Mouse (Mus musculus): ENCODE data around the gene Dclk1. TPM values are rescaled to one million over a fixed set of nuclear protein-coding genes. Genes with fewer than 3 reads are reported as not detected.
A peak's percentile ranks its signal among the peaks of the same experiment; 100 is the strongest.
"Not testable (repeated sequence)": the region's sequence is repeated elsewhere in the genome, so short reads cannot be mapped to it uniquely, and the experiment has no call there.

Dclk1 gene
- total RNA-seq (2021), result 1 to 10 TPM; 6.8 to 8.6 TPM

GRCm38 (mm10) chr3:55241730-55242421 lies at the start of gene Dclk1:
Dclk1 (plus strand) TSS chr3:55242364.
- DNase-seq (ENCODE audit: low spot score), result peak; percentile 60
- intact Hi-C loops (cut with DNase I), result loop anchor here (10.0 kb wide), 1 partner anchor 113 kb away; no protein-coding TSS in a partner anchor

- intact Hi-C loops (cut with DNase I), result no loop called here
- DNase-seq (ENCODE audit: low spot score), result no peak
Observed at GRCm38 (mm10) chr3:55193351-55193750, 48.8 kb upstream of the Dclk1 start.

DNA sequence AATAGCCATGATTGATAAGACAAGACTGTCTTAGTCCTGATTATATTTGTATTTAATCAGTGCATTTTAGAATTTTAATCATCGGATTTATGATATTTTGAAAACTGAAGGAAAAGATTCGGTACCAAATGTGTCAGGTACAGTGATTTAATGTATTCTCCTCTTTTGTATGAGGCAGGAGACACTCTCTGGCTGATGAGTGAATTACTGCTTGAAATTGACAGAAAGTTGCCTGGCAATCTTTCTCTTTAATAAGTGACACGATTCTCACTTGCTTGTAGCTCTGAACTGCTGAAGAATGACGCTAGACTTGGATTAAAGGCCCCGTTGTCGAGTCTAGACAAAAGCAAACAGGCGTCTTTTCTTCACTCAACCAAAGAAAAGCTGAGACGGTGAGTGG lies 47.4 kb upstream of the Dclk1 start:
- intact Hi-C loops (cut with DNase I), result no loop called here

DNA sequence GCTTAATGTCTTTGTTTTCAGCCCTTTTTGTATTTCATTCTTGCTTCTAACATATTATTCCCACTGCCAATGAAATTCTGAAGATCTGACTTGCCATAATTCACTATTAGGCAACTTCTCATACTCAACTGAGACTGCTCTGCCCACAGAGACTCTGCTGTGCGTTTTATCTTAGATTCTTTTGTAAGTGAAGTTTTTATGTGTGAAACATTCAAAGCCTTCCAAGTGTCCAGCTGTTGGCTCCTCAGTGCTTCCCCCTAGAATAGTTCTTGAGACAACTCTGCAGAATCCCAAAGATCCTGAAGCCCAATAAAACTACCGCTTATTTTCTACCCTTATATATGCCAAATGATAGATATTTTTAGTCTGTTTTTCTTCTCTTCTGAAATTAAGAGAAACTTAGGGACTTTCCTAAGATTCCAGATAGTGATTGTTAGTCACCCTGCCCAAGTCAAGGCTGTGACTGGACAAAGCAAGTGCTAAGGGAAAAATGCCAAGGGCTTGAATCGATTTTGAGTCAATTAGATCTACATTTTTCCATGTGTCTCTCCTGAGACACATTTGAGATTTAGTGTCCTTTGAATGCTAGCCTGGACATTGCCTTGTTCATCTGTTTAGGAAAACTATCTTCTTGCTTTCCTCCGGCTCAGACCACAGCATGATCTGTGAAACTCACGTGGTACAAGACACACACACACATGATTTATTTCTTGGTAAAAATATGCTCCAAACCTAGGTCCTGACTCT lies 46.4 kb upstream of the Dclk1 start:
- intact Hi-C loops (cut with DNase I), result no loop called here
- DNase-seq (ENCODE audit: low spot score), result no peak

More for the DNA sequence above, 47.4 kb upstream of the Dclk1 start:
- no peak for DNase-seq (ENCODE audit: low spot score)

DNA sequence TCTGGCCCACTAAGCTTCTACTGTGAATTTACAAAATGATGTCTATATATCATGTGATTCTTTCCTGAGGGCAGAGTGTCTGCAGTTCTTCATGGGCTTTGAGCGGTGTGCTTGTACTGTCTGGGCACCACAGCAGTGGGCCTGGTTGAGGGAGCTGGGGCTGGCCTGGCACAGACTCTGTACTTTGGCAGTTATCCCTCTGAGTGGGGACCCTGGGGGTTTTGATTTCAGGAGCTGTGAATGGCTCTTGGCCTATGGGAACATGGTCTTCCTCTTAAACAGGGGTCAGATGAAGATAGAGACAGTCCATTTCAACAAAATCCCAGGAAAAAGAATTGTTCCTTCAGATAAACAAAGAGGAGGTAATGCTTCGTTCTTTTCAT lies 45.8 kb upstream of the Dclk1 start:
- intact Hi-C loops (cut with DNase I), result no loop called here
- DNase-seq (ENCODE audit: low spot score), result no peak

- DNase-seq (ENCODE audit: low spot score); intact Hi-C loops (cut with DNase I): not testable (repeated sequence)
Observed at GRCm38 (mm10) chr3:55203621-55204020, 38.5 kb upstream of the Dclk1 start.

DNA sequence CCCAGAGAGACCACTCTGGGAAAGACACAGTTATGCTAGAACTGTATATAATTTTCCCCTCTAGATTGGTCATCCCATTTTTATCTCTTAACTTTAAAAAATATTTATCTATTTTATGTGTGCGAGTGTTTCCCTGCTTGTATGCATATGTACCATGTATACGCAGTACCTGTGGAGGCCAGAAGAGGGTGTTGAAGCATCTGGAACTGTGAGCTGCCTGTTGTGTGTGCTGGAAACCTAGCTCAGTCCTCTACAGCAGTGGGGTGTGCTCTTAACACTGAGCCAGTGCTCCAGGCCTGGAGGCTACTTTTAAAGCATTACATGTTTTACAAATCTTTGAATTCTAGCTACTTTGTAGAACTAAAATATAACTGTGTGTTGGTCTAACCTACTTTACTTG lies 35.8 kb upstream of the Dclk1 start:
- intact Hi-C loops (cut with DNase I), result no loop called here
- DNase-seq (ENCODE audit: low spot score), result no peak

GRCm38 (mm10) chr3:55207665-55208064 lies 34.5 kb upstream of the Dclk1 start:
- no peak for DNase-seq (ENCODE audit: low spot score)
- intact Hi-C loops (cut with DNase I), result no loop called here

DNA sequence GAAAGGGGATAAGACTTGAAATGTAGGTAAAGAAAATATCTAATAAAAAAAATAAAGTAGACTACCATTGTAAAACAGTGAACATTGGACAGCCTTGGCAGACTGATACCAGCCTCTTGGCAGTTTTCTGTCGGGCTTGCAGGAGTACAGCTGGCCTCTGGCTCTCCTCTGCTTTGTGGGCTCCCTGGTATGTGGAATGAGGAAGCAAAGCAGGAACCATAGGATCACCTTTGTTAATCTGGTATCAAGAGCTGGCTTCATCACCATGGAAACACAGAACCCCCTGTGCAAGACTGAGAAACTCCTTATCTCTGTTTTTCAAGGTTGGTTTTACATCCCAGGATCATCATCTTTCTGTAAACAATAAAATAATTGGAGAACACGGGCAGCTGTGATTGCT lies 29.9 kb upstream of the Dclk1 start:
- no peak for DNase-seq (ENCODE audit: low spot score)
- intact Hi-C loops (cut with DNase I), result no loop called here

- intact Hi-C loops (cut with DNase I), result no loop called here
- no peak for DNase-seq (ENCODE audit: low spot score)
Observed at GRCm38 (mm10) chr3:55213785-55214184, 28.4 kb upstream of the Dclk1 start.

- intact Hi-C loops (cut with DNase I), result no loop called here
- DNase-seq (ENCODE audit: low spot score), result no peak
Observed at GRCm38 (mm10) chr3:55214413-55214812, 27.8 kb upstream of the Dclk1 start.

- DNase-seq (ENCODE audit: low spot score), result no peak
- intact Hi-C loops (cut with DNase I), result no loop called here
Observed at GRCm38 (mm10) chr3:55222502-55222901, 19.7 kb upstream of the Dclk1 start.

GRCm38 (mm10) chr3:55223862-55224261 lies 18.3 kb upstream of the Dclk1 start:
- DNase-seq (ENCODE audit: low spot score), result no peak
- intact Hi-C loops (cut with DNase I), result no loop called here

GRCm38 (mm10) chr3:55226501-55227213 lies 15.5 kb upstream of the Dclk1 start:
- no peak for DNase-seq (ENCODE audit: low spot score)
- intact Hi-C loops (cut with DNase I), result no loop called here

DNA sequence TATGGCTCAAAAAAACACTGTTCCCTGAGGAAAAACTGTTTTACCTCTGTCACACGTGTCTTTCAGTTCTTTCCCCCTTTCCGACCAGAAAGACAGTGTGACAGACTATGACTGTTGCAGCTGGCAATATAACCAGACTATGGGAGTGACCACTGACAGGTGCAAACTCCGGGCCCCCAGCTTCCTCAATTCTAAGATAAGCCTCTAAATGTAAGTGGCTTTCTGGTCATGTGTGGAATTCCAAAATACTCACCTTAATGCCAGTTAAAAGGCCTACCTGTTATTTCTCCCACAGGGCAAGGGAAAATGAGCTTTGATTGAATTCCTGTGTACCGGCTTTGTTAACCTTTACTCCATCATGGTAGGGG lies 15.0 kb upstream of the Dclk1 start:
- no peak for DNase-seq (ENCODE audit: low spot score)
- intact Hi-C loops (cut with DNase I), result no loop called here

DNA sequence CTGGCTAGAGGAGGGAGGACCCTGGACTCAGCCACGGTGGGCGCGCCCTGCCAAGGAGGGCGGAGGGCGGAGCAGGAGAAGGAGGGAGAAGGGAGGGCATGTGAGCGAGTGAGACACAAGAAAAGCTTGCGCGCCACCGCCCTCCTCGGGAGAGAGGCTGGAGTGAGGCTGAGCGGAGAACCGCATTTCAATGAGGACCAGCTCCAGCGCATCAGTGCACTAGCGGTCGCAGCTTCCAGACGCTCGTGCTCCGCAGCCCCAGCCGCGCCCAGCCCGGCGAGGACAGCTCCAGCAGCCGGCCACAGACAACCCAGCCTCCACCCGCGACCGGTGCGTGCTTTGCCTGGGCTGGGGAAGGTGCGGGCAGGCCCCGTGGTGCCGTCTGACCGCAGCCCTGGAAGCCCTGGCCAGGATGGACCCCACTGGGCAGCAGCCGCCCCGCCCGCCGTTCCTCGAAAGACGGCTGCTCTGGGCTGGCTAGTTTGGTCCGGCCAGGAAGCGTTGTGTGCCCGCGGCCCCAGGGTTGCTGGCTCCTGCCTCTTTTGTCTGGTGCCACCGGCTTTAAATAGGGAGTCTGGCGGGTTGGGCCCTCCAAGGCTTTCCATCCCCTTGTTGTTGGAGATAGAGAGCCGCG lies 375 bp downstream of the Dclk1 start:
- DNase-seq (ENCODE audit: low spot score), result peak; percentile 83
- intact Hi-C loops (cut with DNase I), result loop anchor here (10.0 kb wide), 1 partner anchor 112 kb away; no protein-coding TSS in a partner anchor

DNA sequence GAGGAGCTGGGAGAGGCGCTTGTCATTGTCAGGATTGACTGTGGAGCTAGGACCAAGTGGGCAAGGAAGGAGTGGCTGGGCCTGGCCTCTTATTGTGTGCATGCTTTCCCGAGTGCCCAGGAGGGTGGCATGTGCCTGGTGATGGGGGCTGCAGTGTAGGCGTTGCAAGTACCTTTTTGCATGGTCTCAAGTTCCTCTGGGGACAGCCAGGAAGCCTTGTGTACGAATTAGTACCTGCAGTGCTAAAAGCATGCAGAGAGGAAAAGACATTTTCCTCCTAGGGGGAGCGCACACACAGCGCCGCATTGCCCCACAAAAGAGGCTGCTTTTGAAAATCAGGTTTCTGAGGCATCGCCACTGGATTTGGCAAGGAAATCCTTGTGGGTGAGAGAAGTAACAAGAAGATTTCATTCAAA lies 900 bp downstream of the Dclk1 start:
- no peak for DNase-seq (ENCODE audit: low spot score)
- intact Hi-C loops (cut with DNase I), result loop anchor here (10.0 kb wide), 1 partner anchor 112 kb away; no protein-coding TSS in a partner anchor

DNA sequence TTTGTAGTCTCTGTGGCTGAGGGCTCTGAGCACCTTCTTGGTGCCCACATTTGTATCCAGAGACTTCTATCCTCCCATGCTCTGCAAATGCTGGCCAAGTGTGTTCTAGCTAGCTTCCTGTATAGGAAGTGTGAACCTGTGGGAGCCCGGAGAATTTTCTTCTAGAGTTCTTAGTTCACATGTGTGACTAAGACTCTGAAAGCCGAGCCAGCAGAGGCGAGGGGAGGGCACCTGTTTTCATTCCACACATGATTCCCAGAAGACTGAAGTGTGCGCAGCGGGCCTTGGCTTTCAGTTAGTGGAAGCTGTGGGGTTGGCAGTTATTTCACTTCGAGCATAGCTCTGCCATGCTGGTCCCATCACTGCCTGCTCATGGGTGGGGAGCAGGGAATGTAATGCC lies 1.9 kb downstream of the Dclk1 start:
- intact Hi-C loops (cut with DNase I), result loop anchor here (10.0 kb wide), 1 partner anchor 111 kb away; no protein-coding TSS in a partner anchor
- DNase-seq (ENCODE audit: low spot score), result no peak

GRCm38 (mm10) chr3:55246618-55247272 lies 4.6 kb downstream of the Dclk1 start:
- no peak for DNase-seq (ENCODE audit: low spot score)
- intact Hi-C loops (cut with DNase I), result loop anchor here (10.0 kb wide), 1 partner anchor 108 kb away; no protein-coding TSS in a partner anchor

- intact Hi-C loops (cut with DNase I), result loop anchor here (10.0 kb wide), 1 partner anchor 107 kb away; no protein-coding TSS in a partner anchor
- no peak for DNase-seq (ENCODE audit: low spot score)
Observed at GRCm38 (mm10) chr3:55248048-55248447, 5.9 kb downstream of the Dclk1 start.

Data from heart, postnatal 25 days (tissue).